Mouse (Mus musculus): Measurements from ENCODE around the gene Apln.

GRCm38 (mm10) chrX:48033024-48033423 lies 1.6 kb downstream of the Apln start:
- TF ChIP-seq CTCF (IDR thresholded peaks at IDR 0.05; ENCODE audit: extremely low read depth, insufficient read length, insufficient replicate concordance, low read depth, low read length) (no peak), POLR2A (IDR thresholded peaks at IDR 0.05; ENCODE audit: low read depth, low read length) (no peak)
